In genomic region chr4:69346979-69347465, GRCm38 (mm10) we compare ENCODE assay signal across 24 mouse cellular contexts.
"Had no signal": no experiment of that assay in that cellular context is flagged by ENCODE, and none has a peak within 500 bp of the region (broad histone marks: within the 10 kb centered on the region; RNA-seq: fewer than 3 reads in every experiment).

No protein-coding gene starts in this region.

- H3K27ac ChIP-seq: heart, adult 2 months; heart, embryonic 13.5 days; heart, embryonic 15.5 days; hindbrain, embryonic 13.5 days; hindbrain, embryonic 15.5 days; hindbrain, postnatal 0 days; kidney, embryonic 15.5 days; kidney, postnatal 0 days; limb, embryonic 10.5 days; limb, embryonic 12.5 days; liver, embryonic 13.5 days; liver, embryonic 15.5 days had no signal

- ATAC-seq: hindbrain, postnatal 0 days; intestine, embryonic 16.5 days had no signal

- H3K4me3 ChIP-seq: heart, adult 2 months; heart, embryonic 13.5 days; heart, embryonic 15.5 days; hindbrain, embryonic 13.5 days; hindbrain, embryonic 15.5 days; kidney, embryonic 15.5 days; limb, embryonic 10.5 days; limb, embryonic 12.5 days; liver, embryonic 13.5 days; liver, embryonic 15.5 days had no signal

- DNase-seq: gastrocnemius, postnatal 14 days; gastrocnemius, postnatal 36 days; heart, adult 11 months; heart, adult 2 months; heart, postnatal 14 days; heart, postnatal 36 days; kidney, adult 11 months; kidney, adult 2 months; kidney, adult 9 months; kidney, postnatal 14 days; kidney, postnatal 36 days; liver; liver, embryonic 13.5 days had no signal
